Mouse (Mus musculus) megakaryocyte, embryonic 14.5 days (primary cell): ENCODE results near the gene Srrt.

Experiments used
- FLI1 ChIP-seq: IDR thresholded peaks from 2 replicates; pipeline ENCODE4 v1.6.1; 2012; ENCODE audit warnings: low read length, inconsistent platforms, mixed read lengths
- GATA1 ChIP-seq: IDR thresholded peaks from 3 replicates; pipeline ENCODE4 v1.6.1; 2012; ENCODE audit warnings: mixed read lengths, low read length, inconsistent platforms, borderline replicate concordance

DNA sequence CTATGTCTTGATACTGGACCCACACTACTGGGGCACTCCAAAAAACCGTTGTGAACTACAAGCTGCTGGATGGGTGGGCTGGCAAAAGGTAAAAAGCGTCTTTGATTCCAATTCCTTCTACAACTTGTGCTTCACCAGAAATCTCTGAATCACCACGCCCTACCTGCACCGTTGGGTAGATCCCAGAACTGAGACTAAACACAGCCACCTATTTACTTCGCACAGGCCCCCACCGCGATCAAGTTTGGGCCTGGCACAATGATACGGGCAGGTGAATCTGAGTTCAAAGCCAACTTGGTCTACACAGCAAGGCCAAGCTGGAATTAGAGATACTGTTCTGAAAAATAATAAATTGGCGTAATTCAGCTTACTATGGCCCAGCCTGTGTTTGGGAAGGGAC lies 12.2 kb downstream of the Srrt start:
- TF ChIP-seq GATA1 (no peak), FLI1 (no peak)
